Mouse (Mus musculus) spleen, adult 2 months (tissue): Measurements from ENCODE around the gene Pxmp2. TPM values are rescaled to one million over a fixed set of nuclear protein-coding genes. Genes with fewer than 3 reads are reported as not detected.

ENCODE experiments used
- DNase-seq, 2 experiments: peaks; one replicate each; pipeline versions ENCODE4 v3.0.0 to v3.0.0-alpha.2; 2012 to 2021; ENCODE audit warnings: low spot score in 2 of 2, low read depth in 1 of 2
- H3K27ac ChIP-seq: fragments of 200-500 bp; 2 replicates; pipeline ENCODE4 v1.5.1; 2012; ENCODE audit warnings: low read length, inconsistent platforms; ENCODE audit not compliant: insufficient read depth
- H3K27me3 ChIP-seq: fragments of 200-500 bp; 2 replicates; pipeline ENCODE4 v1.6.1; 2012; ENCODE audit warnings: mild to moderate bottlenecking, moderate library complexity, low read length, inconsistent platforms; ENCODE audit not compliant: control insufficient read depth, insufficient read depth
- H3K36me3 ChIP-seq: fragments of 200-500 bp; 2 replicates; pipeline ENCODE4 v1.6.1; 2012; ENCODE audit warnings: mild to moderate bottlenecking, low read length, inconsistent platforms; ENCODE audit not compliant: control insufficient read depth, insufficient read depth
- H3K4me1 ChIP-seq: fragments of 200-500 bp; 2 replicates; pipeline ENCODE4 v1.6.1; 2011; ENCODE audit warnings: inconsistent platforms; ENCODE audit not compliant: control insufficient read depth, insufficient read depth, insufficient read length
- H3K4me3 ChIP-seq: fragments of 200-500 bp; 2 replicates; pipeline ENCODE4 v1.5.1; 2011; ENCODE audit warnings: mild to moderate bottlenecking, inconsistent platforms; ENCODE audit not compliant: insufficient read depth, insufficient read length; ENCODE audit errors: extremely low read depth
- CTCF ChIP-seq: fragments of 200-500 bp; IDR thresholded peaks from 2 replicates; pipeline ENCODE4 v1.5.1; 2011; ENCODE audit warnings: mild to moderate bottlenecking, inconsistent platforms; ENCODE audit not compliant: insufficient read depth, insufficient read length, insufficient replicate concordance; ENCODE audit errors: extremely low read depth
- POLR2A ChIP-seq: fragments of 200-500 bp; IDR thresholded peaks from 2 replicates; pipeline ENCODE4 v1.6.1; 2011; ENCODE audit warnings: low read depth, low read length, inconsistent platforms
- WGBS: fragments of 180-500 bp; shearing (Covaris S2); methylation state at CpG from one replicate; pipeline ENCODE4 v1.1.7; 2018; 5-methylcytosine and 5-hydroxymethylcytosine counted together
- polyA plus RNA-seq: library from polyadenylated mRNA; depleted of rRNA; stranded (reverse); fragments of >200 nt; gene quantifications from 2 replicates; pipeline ENCODE4 v1.2.3, GENCODE M21; 2012

The Pxmp2 gene
- polyA plus RNA-seq, 1 experiment = 2.0 TPM

DNA sequence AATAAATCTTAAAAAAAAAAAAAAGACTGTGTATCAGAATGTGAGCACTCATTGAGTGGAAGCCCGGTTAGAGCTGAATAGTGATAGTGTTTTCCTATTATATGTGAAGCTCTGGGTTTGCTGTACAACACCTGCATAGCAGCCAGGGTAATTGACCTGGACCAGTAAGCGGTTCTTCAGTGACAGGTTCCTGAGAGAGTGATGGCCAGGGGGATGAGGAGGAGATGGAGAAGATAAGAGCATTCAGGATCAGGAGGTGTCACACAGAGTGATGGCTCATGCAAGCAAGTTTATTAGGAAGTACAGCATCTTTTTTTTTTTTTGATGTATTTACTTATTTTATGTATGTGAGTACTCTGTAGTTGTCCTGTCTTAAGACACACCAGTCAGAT is 1.1 kb upstream of the Pxmp2 start:
- Histone ChIP-seq H3K36me3 (no peaks in the 10 kb centered on the region), H3K27me3 (no peaks in the 10 kb centered on the region; the same call in 1 of the 2 replicates), H3K4me3 (no peak overlapping the region), H3K4me1 (peaks cover 2% of the 10 kb centered on the region; the same call in 1 of the 2 replicates), H3K27ac (no peak overlapping the region)
- TF ChIP-seq POLR2A (no peak), CTCF (no peak)
- no peak for DNase-seq
- WGBS = 62% methylated on average over 2 of the region's 2 CpGs

DNA sequence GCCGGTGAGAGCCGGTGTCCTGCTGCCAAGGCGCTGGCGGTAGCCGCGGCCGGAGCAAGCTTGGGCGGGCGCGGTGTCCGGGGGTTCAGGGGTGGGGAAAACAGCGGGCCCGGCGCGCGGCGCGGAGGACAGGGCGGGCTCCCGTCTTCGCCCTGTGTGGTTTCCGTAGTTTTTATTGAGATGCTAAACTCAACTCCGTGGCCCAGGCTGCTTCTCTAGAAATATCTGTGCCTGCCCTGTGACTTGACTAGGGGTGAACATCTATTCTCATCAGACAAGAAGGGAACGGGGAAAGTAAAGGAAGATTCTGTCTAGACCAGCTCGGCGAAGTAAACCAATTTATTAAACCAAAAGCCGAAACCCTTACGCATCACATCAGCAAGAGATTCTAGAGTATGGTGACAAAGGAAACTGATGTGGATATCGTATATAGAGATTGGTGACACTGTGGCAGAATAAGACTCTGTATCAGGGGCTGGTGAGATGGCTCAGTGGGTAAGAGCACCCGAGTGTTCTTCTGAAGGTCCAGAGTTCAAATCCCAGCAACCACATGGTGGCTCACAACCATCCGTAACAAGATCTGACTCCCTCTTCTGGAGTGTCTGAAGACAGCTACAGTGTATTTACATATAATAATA is 579 bp upstream of the Pxmp2 start:
- WGBS = 1% methylated on average over 31 of the region's 31 CpGs
- Histone ChIP-seq H3K4me1 (peaks cover 2% of the 10 kb centered on the region; the same call in 1 of the 2 replicates), H3K36me3 (no peaks in the 10 kb centered on the region), H3K27ac (no peak overlapping the region; the same call in 1 of the 2 replicates), H3K27me3 (no peaks in the 10 kb centered on the region; the same call in 1 of the 2 replicates), H3K4me3 (peak overlapping the region; percentile 91)
- DNase-seq = no peak
- TF ChIP-seq POLR2A (no peak), CTCF (no peak)

DNA sequence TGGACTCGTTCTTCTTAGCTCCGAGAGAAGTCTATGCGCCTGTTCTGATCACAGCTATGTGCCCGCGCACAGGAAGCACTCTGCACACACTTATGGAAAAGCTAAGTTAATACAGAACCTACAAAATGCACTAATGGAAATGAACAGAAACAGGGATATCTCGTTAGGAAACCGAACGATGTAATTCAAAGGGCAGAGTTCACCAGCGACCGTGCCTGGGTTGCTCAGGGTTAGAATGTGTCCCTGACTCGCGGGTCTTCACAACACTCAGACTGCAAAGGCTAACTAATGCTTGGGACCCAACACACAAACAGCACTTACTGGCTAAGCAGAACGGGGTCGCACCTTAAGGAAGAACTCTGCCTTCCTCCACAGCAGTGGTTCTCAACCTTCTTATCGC is 830 bp downstream of the Pxmp2 start:
- no peak for DNase-seq
- H3K27ac ChIP-seq = no peak overlapping the region

DNA sequence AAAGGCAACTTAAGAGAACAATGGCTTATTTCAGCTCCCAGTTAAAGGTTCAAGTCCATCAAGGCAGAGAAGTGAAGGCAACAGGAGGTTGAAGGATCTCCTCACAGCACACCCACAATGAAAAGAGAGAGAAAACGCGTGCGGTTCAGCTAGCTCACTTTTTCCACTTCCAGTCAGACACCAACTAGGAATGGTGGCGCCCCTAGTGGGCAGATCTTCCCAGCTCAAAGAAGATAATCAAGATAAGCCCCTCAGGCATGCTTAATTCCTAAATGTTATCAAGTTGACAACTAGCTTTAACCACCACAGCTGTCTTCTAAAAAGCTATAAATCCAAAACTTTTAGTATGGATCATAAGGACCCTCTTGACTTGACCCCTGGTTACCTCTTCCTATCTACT is 1.4 kb downstream of the Pxmp2 start:
- Histone ChIP-seq H3K4me3 (no peak overlapping the region; the same call in 1 of the 2 replicates), H3K27ac (no peak overlapping the region), H3K4me1 (peaks cover 2% of the 10 kb centered on the region; the same call in 1 of the 2 replicates), H3K27me3 (no peaks in the 10 kb centered on the region; the same call in 1 of the 2 replicates), H3K36me3 (no peaks in the 10 kb centered on the region)
- TF ChIP-seq POLR2A (no peak), CTCF (peak; percentile 26; the same call in 1 of the 2 replicates)
- peak; percentile 60 to 73 for DNase-seq
- WGBS = under 1% methylated on average over 4 of the region's 4 CpGs

More for the DNA sequence above, 830 bp downstream of the Pxmp2 start:
- WGBS = 1% methylated on average over 15 of the region's 15 CpGs
- TF ChIP-seq POLR2A = no peak
- TF ChIP-seq CTCF = no peak
- peaks cover 2% of the 10 kb centered on the region; the same call in 1 of the 2 replicates for H3K4me1 ChIP-seq
- H3K36me3 ChIP-seq = no peaks in the 10 kb centered on the region
- H3K27me3 ChIP-seq = no peaks in the 10 kb centered on the region; the same call in 1 of the 2 replicates
- peak overlapping the region; percentile 87 for H3K4me3 ChIP-seq

DNA sequence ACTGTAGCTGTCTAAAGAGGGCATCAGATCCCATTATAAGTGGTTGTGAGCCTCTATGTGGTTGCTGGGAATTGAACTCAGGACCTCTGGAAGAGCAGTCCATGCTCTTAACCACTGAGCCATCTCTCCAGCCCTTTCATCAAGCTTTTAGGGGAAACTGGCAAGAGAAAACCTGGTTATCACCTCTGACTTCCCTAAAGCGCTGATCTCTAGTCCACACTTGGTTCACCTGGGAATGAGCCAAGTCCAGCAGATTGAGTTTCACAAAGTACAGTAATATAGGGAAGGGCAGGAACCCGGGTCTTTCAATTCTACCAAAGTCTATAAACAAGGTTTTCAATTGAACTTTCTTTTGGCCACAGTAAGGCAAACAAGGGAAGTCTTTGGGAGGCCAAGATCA is 4.0 kb downstream of the Pxmp2 start:
- Histone ChIP-seq H3K4me1 (peaks cover 2% of the 10 kb centered on the region; the same call in 1 of the 2 replicates), H3K4me3 (no peak overlapping the region), H3K27me3 (no peaks in the 10 kb centered on the region; the same call in 1 of the 2 replicates), H3K27ac (no peak overlapping the region), H3K36me3 (no peaks in the 10 kb centered on the region)
- WGBS = 80% methylated on average over 2 of the region's 2 CpGs
- TF ChIP-seq CTCF = no peak
- no peak for TF ChIP-seq POLR2A
- DNase-seq = no peak

DNA sequence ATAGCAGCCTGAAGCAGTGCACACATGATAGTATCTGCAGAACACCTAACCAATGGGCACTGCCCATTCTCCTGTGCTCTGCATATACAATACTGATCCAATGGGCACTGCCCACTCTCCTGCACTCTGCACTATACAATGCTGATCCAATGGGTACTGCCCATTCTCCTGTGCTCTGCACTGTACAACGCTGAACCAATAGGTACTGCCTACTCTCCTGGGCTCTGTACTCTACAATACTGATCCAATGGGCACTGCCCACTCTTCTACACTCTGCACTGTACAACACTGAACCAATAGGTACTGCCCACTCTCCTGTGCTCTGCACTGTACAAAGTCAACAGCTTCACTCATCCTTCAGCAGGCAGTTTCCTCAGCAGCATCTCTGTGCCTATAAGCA is 9.1 kb downstream of the Pxmp2 start:
- WGBS = 91% methylated on average over 1 of the region's 1 CpGs
- DNase-seq = no peak
- H3K4me3 ChIP-seq = no peak overlapping the region
- H3K27me3 ChIP-seq = no peaks in the 10 kb centered on the region
- no peak for TF ChIP-seq CTCF
- no peak for TF ChIP-seq POLR2A
- H3K4me1 ChIP-seq = no peaks in the 10 kb centered on the region
- no peak overlapping the region for H3K27ac ChIP-seq
- no peaks in the 10 kb centered on the region for H3K36me3 ChIP-seq

DNA sequence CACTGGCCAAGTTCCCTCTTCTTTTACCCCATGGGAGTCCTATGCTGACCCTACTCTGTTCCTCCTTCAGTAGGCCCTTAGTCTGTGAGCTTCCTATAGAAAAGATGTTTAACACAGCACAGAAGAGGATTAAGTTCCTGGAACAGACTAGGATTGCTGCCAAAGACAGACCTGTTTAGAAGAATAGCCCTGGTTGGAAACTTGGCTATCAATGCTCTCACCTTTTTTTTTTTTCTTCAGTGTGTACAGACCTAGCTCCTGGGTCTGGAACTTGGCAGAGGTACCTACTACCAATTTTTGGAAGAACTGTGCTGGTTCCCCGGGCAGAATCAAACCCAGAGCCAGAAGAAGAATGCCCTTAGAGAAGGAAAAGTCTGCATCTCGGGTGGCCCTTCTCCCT is 9.6 kb downstream of the Pxmp2 start:
- no peak overlapping the region for H3K27ac ChIP-seq
- DNase-seq = no peak
- no peak overlapping the region for H3K4me3 ChIP-seq
- H3K27me3 ChIP-seq = no peaks in the 10 kb centered on the region
- TF ChIP-seq POLR2A (no peak), CTCF (no peak)
- no peaks in the 10 kb centered on the region for H3K4me1 ChIP-seq
- H3K36me3 ChIP-seq = no peaks in the 10 kb centered on the region
- 89% methylated on average over 2 of the region's 2 CpGs for WGBS
